Mouse (Mus musculus) urinary bladder, adult 18-20 months (tissue): ENCODE measurements at regions not wholly inside any gene's neighbourhood (a gene's known extent, or its start where the extent isn't known, plus 50 kb on each side); places are given as distances from the start of the nearest gene placed in this dataset.

ENCODE experiments used
- DNase-seq, 2 experiments: peaks; one replicate each; pipeline ENCODE4 v3.0.0; 2022; ENCODE audit warnings: low spot score in 2 of 2, mixed read lengths in 2 of 2

GRCm38 (mm10) chr4:124542696-124543095 lies 67.9 kb downstream of the 3100002H09Rik start:
- DNase-seq, result no peak

- DNase-seq, result no peak
These were observed 72.1 kb downstream of the 3100002H09Rik start for GRCm38 (mm10) chr4:124538471-124538870.

GRCm38 (mm10) chr4:124537681-124538080 lies 72.9 kb downstream of the 3100002H09Rik start:
- no peak for DNase-seq

DNA sequence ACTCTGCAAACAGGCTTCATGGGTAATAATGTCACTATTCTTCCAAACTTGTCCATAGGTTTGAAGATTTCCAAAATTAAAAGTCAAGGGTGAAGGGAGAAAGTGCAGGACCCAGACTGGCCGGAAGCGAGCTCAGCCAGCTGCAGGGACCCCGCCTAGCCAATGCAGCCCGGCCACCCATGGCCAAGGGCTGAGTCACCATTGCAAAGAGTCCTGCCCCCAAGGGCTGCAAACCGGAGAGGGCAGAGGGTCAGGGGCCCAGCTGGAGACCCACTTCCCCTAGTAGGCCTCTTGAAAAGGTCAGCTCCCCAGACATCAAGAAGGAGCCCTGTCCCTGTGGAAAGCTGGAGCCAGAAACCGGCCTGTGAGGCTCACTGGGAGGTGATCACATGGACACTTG lies 77.0 kb downstream of the 3100002H09Rik start:
- no peak for DNase-seq

DNA sequence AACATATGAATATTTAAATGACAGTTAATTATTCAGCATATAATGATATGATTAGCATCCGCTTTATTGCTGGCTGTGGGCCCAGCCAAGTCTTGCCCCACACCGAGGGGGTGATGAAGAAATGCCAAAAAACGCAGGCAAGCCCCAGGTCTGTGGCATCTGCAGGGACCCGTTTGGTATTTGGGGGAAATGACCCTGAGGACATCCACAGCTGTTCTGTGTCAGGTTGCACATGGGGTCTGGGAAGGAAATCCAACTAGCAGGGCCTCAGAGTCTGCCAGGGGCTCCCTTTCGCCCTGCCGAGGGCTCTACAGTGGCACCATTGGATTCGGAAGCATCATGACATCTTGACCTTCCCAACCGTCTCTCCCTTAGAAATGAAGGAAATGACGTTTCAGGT lies 80.0 kb downstream of the 3100002H09Rik start:
- no peak for DNase-seq

- DNase-seq, result no peak
These were observed 83.8 kb downstream of the 3100002H09Rik start for GRCm38 (mm10) chr4:124526822-124527221.

- DNase-seq, result no peak
These were observed 84.2 kb downstream of the 3100002H09Rik start for GRCm38 (mm10) chr4:124526362-124526761.

GRCm38 (mm10) chr4:124520309-124520708 lies 90.3 kb downstream of the 3100002H09Rik start:
- DNase-seq, result no peak

DNA sequence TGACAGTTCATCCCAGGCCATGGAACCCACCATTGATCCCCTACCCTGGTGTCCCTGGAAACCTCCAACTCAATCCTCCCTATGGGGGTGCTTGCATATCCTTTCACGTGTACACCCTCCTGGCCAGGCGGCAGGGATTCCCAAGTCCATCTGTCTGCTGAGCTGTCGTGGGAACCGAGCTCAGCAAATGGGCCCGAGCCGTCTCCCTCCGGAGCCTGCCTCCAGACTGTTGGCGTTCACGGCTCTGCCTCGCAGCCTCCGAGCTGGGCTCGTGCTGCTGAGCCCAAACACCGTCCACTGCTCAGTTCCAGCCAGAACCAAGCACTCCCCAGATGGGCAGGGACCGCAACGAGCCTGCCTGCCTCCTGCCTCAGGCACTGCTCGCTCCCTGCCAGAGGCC lies 98.8 kb downstream of the 3100002H09Rik start:
- DNase-seq, result no peak

DNA sequence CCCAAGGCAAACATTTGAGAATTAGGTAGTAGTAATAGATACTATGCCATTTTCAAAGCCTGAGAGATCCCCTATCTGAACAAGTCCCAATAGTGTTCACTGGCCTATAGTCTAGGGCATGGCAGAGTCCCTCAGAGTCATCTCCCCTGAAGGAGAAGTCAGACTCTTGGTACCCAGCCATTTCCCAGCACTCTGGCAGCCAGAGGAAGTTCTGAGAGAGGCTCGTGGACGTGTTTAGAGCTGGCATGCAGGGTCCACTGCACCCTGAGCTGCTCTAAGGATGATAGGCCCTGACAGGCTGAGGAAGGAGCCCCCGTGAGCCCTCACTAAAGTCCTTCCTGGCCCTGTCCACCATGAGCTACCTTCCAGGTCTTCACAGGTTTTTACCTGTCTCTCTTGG lies 99.8 kb downstream of the 3100002H09Rik start:
- no peak for DNase-seq

GRCm38 (mm10) chr4:124509695-124510094 lies 100.9 kb downstream of the 3100002H09Rik start:
- DNase-seq, result no peak

- DNase-seq, result no peak
These were observed 104.4 kb downstream of the 3100002H09Rik start for GRCm38 (mm10) chr4:124506083-124506647.

GRCm38 (mm10) chr4:124501785-124502184 lies 108.8 kb downstream of the 3100002H09Rik start:
- DNase-seq, result no peak

GRCm38 (mm10) chr4:124498043-124498442 lies 112.6 kb downstream of the 3100002H09Rik start:
- no peak for DNase-seq

- no peak for DNase-seq
These were observed 124.5 kb downstream of the 3100002H09Rik start for GRCm38 (mm10) chr4:124485941-124486581.

DNA sequence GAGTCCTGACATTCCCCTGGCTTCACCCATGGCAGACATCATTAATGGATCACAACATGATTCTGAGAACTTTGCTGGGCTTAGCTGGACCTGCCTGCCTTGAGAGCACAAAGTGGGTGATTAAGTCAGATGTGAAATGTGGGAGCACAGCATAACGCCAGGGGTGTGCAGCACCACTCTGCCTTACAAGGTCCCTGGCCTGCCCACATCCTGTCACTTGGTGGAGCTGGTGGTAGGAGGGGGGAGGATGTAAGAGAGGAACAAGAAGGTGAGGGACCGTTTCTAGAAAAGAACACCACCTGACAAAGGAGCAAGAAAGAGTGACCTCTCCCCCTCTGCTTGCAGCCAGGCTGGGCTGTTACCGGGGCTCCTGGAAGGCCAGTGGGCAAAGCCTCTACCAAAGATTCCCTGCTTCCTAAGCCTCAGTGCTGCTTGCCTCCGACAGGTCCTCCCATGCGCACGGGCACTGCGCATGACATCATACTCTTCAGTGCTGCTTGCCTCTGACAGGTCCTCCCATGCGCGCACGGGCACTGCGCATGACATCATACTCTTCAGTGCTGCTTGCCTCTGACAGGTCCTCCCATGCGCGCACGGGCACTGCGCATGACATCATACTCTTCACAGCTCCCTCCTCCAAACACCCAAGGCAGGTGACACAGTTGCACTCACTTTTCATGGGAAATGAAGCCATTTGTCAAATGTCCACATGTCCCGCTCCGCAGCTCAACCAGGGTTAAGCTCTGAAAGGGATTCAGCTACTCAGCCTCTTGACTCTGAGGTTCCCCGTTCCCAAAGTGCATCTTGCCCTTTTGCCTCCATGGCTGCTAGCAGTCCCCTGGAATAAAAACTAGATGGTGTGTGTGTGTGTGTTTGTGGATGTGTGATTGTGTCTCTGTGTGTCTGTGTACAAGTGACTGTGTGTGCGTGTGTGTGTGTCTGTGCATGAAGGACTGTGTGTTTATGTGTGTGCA lies 125.7 kb downstream of the 3100002H09Rik start:
- no peak for DNase-seq

GRCm38 (mm10) chr4:124477870-124478301 lies 132.7 kb downstream of the 3100002H09Rik start:
- peak; percentile 25 to 32 for DNase-seq

DNA sequence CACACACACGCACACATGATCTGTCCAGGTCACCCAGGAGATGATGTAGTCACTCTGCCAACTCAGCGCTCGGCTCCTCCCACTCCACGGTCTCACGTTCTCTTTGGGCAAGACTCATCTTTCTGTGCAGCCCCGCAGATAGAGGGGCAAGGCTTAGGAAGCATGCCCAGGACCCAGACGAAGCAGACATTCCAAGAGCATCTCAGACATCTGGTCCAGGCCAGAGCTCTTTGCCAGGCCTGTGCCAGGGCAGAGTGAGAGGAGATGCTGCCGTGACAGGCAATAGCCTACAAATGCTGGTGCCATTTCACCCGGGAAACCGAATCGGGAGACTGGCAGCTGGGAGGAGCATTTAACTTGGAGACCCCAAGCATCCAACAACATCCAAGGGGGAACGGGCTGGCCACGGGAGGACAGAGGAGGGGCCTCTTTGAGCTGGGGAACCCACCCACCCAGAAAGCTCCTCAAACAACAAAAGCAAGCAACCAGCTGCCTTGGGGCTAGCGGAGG lies 133.2 kb downstream of the 3100002H09Rik start:
- no peak for DNase-seq

DNA sequence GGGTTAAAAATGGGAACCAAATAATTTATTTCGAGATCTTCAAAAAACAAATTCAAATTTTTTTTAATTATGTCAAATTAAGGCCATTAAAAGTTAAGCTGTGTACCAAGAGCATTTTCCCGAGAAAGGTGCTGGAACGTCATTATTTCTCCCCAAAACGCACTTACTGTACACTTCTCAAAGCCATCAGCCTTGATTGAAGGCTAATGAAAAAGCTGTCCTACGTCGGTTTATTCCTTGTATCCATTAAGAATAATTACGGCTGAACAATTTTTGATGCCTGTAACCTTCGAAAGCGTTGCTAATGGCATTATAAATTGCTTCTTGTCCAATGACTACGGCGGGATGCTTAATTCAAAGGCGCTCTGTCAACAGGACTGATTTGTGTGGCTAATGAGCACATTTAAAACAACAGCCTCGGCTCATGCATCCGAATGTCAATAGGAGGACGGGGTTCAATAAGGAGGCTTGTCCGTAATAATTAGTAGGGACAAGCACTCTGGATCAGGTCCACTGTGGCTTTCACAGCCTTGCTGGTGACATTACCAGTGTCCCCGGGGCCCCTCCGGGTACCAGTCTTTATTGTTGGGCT lies 145.3 kb downstream of the 3100002H09Rik start:
- DNase-seq, result no peak

DNA sequence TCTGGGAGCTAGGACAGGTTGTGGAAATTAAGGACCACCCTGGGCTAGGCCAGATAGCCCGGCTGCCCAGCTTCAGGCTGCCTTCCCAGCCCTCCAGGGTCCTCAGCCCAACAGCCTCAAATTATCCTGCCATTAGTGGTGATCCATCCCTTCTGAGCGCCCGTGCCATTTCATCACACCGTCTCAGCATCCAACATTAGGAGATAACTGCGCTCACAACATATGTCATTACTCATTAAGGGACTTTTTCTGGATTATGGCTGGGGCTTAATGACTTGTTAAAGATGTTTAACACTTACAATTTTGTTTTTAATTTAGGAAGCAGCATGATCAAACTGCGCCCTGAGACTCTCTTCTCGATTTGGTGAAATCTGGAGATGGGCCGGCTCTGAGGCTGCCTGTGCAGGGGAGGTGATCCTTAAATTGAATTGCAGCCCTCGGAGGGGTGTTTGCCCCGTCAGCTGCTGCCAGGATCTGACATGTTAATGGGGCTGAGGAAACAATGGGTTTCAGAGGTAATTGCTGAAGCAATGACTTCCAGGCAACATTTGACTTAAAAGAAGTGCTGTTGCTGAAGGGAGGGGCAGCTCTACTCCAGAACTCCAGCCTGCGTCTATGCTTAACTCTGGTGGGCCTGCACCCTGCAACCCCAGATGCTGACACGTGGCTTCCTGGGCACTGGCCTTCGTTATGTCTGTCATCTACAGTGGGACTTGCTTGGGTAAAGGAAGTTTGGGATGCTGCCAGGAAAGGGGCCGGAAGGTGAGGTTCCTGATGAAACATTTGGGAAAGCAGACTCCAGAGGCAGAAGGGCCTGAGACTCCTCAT lies 154.9 kb downstream of the 3100002H09Rik start:
- no peak for DNase-seq

GRCm38 (mm10) chr4:124451131-124451530 lies 159.5 kb downstream of the 3100002H09Rik start:
- no peak for DNase-seq
